Mouse (Mus musculus) cerebellum, adult 9-11 months (tissue): Measurements from ENCODE around the gene Gpr18.

Experiments used
- DNase-seq: peaks from one replicate; pipeline ENCODE4 v3.0.0; 2022

Gpr18 gene

GRCm38 (mm10) chr14:121947966-121948365 lies 32.4 kb upstream of the Gpr18 start:
- no peak for DNase-seq

DNA sequence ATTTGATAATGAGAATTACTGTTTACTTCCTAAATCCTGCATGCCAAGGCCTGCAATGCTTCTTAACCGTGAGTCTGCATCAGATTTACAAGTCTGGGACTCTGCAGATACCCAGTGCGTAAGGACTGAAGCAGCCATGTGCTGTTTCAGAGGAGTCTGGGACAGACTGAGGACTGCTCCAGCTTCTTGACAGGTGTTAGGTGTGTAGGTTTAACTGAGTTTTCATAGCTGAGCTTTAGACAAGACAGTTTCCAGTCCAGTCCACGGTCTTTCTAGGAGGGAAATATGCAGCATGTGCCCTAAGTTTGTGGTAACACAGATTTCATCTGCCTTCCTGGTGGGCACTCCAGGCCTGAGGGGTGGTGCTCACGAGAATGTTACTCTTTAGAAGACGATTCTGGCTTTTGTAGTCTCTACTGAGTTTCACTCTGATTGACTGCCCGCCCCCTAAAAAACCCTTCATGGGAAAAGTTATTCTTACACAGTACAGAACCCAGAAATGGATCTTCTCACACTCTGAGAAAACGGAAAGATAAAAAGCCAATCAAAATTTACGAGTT lies 31.7 kb upstream of the Gpr18 start:
- DNase-seq: no peak

GRCm38 (mm10) chr14:121946728-121947127 lies 31.1 kb upstream of the Gpr18 start:
- no peak for DNase-seq

- no peak for DNase-seq
Measured at GRCm38 (mm10) chr14:121946131-121946530, 30.6 kb upstream of the Gpr18 start.

GRCm38 (mm10) chr14:121939582-121939981 lies 24.0 kb upstream of the Gpr18 start:
- DNase-seq: no peak

- DNase-seq: no peak
Measured at GRCm38 (mm10) chr14:121938256-121939191, 22.9 kb upstream of the Gpr18 start.

GRCm38 (mm10) chr14:121937601-121938255 lies 22.1 kb upstream of the Gpr18 start:
- no peak for DNase-seq

DNA sequence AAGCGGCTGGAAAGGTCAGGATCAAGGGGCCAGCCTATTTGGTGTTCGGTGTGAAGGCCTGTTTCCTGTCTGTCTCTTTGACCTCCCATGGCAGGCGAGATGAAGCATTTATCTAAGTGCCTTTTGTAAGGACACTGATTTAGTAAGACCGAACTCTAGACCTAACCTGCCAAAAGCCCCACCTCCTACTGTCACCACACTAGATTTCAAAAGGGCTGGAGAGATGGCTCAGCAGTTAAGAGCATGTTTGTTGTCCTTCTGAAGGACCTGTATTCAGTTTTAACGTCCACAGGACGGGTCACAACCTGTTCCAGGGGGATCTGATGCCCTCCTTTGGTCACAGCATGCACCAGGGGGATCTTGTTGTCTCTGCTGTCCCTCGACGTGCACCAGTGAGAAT lies 21.3 kb upstream of the Gpr18 start:
- DNase-seq: no peak

- no peak for DNase-seq
Measured at GRCm38 (mm10) chr14:121936356-121936755, 20.8 kb upstream of the Gpr18 start.

DNA sequence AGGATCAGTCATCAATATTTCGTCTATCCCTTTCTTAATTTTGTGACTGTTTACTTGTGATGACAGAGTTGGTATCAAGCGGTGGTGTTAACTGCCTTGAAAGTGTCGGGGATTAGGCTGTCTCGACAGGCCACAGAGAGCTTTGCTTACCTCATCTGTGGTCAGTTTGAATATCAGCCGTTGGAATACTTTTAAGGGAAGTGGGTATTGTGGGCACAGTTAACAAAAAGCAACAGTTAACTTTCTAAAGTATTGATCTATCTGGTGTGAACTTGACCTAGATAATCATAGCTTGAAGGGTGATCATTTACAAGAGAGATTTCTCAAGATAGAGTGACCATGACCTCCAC lies 19.0 kb upstream of the Gpr18 start:
- no peak for DNase-seq

DNA sequence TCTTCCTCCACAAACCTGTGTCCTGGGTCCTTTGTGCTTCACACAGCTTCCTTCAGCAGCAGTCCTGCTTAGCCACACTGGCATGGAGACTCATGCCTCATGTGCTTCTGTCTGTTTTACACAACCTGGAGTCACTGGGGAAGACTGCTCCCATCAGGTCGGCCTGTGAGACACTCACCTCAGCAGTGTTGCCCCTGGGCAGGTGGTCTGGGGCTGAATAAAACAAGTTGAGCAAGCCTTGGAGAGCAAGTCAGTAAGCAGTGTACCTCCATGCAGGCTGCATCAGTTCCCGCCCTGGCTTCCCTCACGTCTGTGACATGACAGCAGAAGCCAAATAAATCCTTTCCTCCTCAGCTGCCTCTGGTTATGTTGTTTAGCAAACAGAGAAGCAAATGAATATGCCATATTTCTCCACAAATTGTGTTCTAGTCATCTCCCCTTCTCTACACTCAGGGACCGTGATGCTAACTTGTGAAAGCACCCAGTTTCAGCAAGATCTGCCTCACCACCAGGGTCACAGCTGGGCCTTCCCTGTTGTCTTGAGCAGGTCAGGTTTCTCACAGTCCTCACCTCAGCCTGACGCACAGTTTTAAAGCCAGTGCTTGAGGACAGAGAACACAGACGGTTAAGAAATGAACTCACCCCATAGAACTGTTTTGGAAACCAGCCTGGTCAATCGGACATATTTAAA lies 18.5 kb upstream of the Gpr18 start:
- DNase-seq: no peak

GRCm38 (mm10) chr14:121932180-121932579 lies 16.6 kb upstream of the Gpr18 start:
- no peak for DNase-seq

GRCm38 (mm10) chr14:121931594-121931993 lies 16.0 kb upstream of the Gpr18 start:
- no peak for DNase-seq

DNA sequence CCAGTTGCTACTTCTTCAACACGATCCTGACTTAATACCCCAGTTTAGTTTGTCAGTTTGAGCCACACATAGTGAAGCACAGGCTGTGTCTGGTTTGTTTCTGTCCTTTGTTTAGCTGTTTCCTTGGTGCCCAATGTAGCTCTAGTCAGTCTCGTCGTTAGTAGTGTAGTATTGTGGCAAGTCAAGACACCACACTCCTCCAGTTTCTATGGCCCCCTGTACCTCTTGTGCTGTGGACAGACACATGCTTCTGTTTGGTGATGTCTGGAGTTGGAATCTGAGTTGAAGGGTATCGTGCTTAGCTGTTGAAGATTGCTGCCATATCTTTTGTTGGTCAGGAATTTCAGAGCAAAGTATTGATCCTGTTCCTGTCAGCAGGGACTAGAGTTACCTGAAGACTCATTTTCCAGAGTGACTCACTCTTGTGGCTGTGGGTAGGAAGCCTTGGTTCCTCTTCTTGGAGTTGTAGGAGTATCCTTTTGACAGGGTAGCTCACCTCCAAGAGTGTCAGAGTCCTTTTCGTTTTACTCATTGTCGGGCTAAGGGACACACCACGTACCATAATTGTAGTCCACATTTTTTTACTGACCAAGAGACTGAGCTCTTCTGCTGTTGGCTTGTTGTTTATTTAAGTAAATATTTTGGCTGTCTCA lies 15.3 kb upstream of the Gpr18 start:
- DNase-seq: no peak

GRCm38 (mm10) chr14:121929243-121929951 lies 13.8 kb upstream of the Gpr18 start:
- DNase-seq: no peak

- no peak for DNase-seq
Measured at GRCm38 (mm10) chr14:121928375-121929137, 13.0 kb upstream of the Gpr18 start.

- no peak for DNase-seq
Measured at GRCm38 (mm10) chr14:121927451-121927850, 11.9 kb upstream of the Gpr18 start.

- DNase-seq: no peak
Measured at GRCm38 (mm10) chr14:121926901-121927300, 11.3 kb upstream of the Gpr18 start.

- DNase-seq: no peak
Measured at GRCm38 (mm10) chr14:121924876-121925275, 9.3 kb upstream of the Gpr18 start.

- no peak for DNase-seq
Measured at GRCm38 (mm10) chr14:121922731-121923130, 7.2 kb upstream of the Gpr18 start.

DNA sequence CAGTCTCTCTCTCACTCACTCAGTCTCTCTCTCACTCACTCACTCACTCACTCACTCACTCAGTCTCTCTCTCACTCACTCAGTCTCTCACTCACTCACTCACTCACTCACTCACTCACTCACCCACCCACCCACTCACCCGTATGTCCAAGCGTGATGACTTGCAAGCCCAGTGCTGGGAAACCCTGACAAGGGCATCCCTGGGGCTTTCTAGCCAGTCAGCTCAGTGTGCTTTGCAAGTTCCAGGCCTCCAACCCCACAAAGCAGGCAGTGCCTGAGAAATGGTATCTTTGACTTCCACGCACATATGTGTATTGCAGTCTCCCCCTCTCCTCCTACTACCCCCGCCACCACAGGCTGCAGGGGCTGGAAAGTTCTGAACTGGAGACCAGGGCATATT lies 6.4 kb upstream of the Gpr18 start:
- DNase-seq: no peak
